Mouse (Mus musculus) liver, postnatal 0 days (tissue): ENCODE measurements around the gene Ltbp2. TPM values are rescaled to one million over a fixed set of nuclear protein-coding genes. Genes with fewer than 3 reads are reported as not detected.

ENCODE experiments used
- ATAC-seq: fragments of 200-750 bp; cut with Nextera tagmentation; 2 replicates; pipeline ENCODE4 v1.8.0; 2017; ENCODE audit warnings: mild to moderate bottlenecking, moderate library complexity
- DNase-seq: peaks from one replicate; pipeline ENCODE4 v3.0.0-alpha.2; 2016
- H3K27ac ChIP-seq: fragments of 300-500 bp; sonication (generic); 2 replicates; pipeline ENCODE4 v1.5.1; 2014; ENCODE audit warnings: antibody characterized with exemption, moderate library complexity, mild to moderate bottlenecking, low read depth
- H3K27me3 ChIP-seq: fragments of 300-500 bp; sonication (generic); 2 replicates; pipeline ENCODE4 v1.6.1; 2014; ENCODE audit warnings: low read length, control low read depth, mixed read lengths; ENCODE audit not compliant: insufficient read depth
- H3K36me3 ChIP-seq: fragments of 300-500 bp; sonication (generic); replicated peaks from 2 replicates; pipeline ENCODE4 v1.6.1; 2014; ENCODE audit warnings: mild to moderate bottlenecking, control low read depth, low read length, moderate library complexity, mixed read lengths; ENCODE audit not compliant: insufficient read depth
- H3K4me1 ChIP-seq: fragments of 300-500 bp; sonication (generic); 2 replicates; pipeline ENCODE4 v1.6.1; 2014; ENCODE audit warnings: antibody characterized with exemption, mild to moderate bottlenecking, control low read depth; ENCODE audit not compliant: insufficient read depth
- H3K4me2 ChIP-seq: fragments of 300-500 bp; sonication (generic); 2 replicates; pipeline ENCODE4 v1.6.1; 2014; ENCODE audit warnings: low read depth, mild to moderate bottlenecking, low read length, moderate library complexity, mixed read lengths
- H3K4me3 ChIP-seq: fragments of 300-500 bp; sonication (generic); 2 replicates; pipeline ENCODE4 v1.5.1; 2014; ENCODE audit warnings: low read depth, low read length
- H3K9ac ChIP-seq: fragments of 300-500 bp; sonication (generic); replicated peaks from 2 replicates; pipeline ENCODE4 v1.6.1; 2014; ENCODE audit warnings: mild to moderate bottlenecking, moderate library complexity
- H3K9me3 ChIP-seq: fragments of 300-500 bp; sonication (generic); 2 replicates; pipeline ENCODE4 v1.6.1; 2016; ENCODE audit warnings: mild to moderate bottlenecking, control low read depth, low read length, mixed read lengths
- CTCF ChIP-seq: sonication (generic); IDR thresholded peaks from 2 replicates; pipeline ENCODE4 v1.5.1; 2016; ENCODE audit warnings: antibody characterized with exemption, low read depth
- EP300 ChIP-seq: IDR thresholded peaks from 2 replicates; pipeline ENCODE4 v1.6.1; 2016; ENCODE audit warnings: antibody characterized with exemption, low read depth, mild to moderate bottlenecking
- WGBS: fragments of 180-500 bp; shearing (Covaris S2); extraction: QIAGEN DNeasy Blood & Tissue Kit; methylation state at CpG from one replicate; pipeline ENCODE4 v1.1.7; 2014; ENCODE audit not compliant: insufficient replicate concordance; 5-methylcytosine and 5-hydroxymethylcytosine counted together
- polyA plus RNA-seq: library from polyadenylated mRNA; unstranded; fragments of >200 nt; fragmentation: Nextera tagmentation; extraction: Ambion mirVana; gene quantifications from 2 replicates; pipeline ENCODE4 v1.2.1, GENCODE M21; 2015

Ltbp2 gene
- polyA plus RNA-seq, 1 experiment from 2014 or later, result 0.59 TPM

DNA sequence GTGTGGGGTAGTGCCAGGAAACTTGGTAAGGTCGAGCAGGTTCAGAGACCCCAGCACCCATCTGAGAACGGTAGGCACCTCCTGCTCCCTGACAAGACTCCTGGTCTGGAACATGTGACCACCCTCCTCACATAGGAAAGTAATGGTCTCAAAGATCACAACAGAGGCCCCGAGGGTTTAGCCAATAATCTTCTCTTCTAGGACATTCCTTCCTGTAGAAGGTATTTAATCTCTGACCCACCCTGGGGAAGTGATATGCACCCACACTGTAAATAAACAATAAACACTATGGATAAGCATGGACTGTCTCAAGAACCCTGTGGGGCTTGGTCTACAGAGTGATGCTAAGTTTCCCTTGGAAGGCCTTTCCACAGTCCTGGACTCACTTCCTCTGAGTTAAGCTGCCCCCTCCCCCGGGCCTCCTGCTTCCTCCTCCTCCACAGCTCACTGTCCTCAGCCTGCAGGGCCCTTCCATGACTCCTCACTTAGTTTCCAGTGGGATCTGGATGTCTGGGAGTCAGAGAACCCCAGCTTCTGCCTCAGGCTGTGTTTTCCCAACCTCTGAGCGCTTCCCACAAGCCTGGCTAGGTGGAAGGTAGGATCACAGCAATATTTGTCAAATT, 110.1 kb downstream of the Ltbp2 start:
- ATAC-seq (no peak), DNase-seq (no peak)
- no peaks in the 10 kb centered on the region for H3K9me3 ChIP-seq
- H3K9ac ChIP-seq, result no peak overlapping the region
- peaks cover 27% of the 10 kb centered on the region for H3K36me3 ChIP-seq
- no peak overlapping the region for H3K27ac ChIP-seq
- H3K4me2 ChIP-seq, result no peak overlapping the region
- peaks cover 32% of the 10 kb centered on the region for H3K4me1 ChIP-seq
- TF ChIP-seq CTCF (no peak), EP300 (no peak)
- H3K4me3 ChIP-seq, result no peak overlapping the region
- 69% methylated on average over 5 of the region's 5 CpGs for WGBS
- H3K27me3 ChIP-seq, result no peaks in the 10 kb centered on the region

DNA sequence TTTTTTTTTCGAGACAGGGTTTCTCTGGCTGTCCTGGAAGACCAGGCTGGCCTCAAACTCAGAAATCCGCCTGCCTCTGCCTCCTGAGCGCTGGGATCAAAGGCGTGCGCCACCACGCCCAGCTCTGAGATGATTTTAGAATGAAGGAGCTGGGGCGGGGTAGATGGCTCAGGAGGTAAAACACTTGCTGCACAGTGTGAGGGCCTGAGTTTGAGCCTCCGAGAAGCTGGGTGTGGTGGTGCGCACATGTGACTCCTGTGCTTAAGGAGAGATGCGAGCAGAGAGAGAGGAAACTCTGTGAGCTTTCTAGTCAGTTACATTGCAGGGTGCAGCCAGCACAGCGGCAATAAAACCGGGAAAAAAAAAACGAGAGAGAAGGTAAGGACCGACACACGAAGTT, 110.8 kb downstream of the Ltbp2 start:
- Histone ChIP-seq H3K9ac (no peak overlapping the region), H3K27me3 (no peaks in the 10 kb centered on the region), H3K9me3 (no peaks in the 10 kb centered on the region), H3K4me1 (peaks cover 25% of the 10 kb centered on the region), H3K36me3 (peaks cover 29% of the 10 kb centered on the region), H3K4me2 (no peak overlapping the region), H3K4me3 (no peak overlapping the region), H3K27ac (no peak overlapping the region)
- ATAC-seq, result no peak
- no peak for DNase-seq
- 86% methylated on average over 15 of the region's 15 CpGs for WGBS
- TF ChIP-seq CTCF (no peak), EP300 (no peak)

- ATAC-seq, result no peak
- peaks cover 35% of the 10 kb centered on the region for H3K36me3 ChIP-seq
Measured at GRCm38 (mm10) chr12:84764756-84765155, 111.6 kb downstream of the Ltbp2 start.

GRCm38 (mm10) chr12:84763577-84764218, 112.6 kb downstream of the Ltbp2 start:
- Histone ChIP-seq H3K9ac (no peak overlapping the region), H3K36me3 (peaks cover 35% of the 10 kb centered on the region), H3K4me2 (no peak overlapping the region), H3K27ac (no peak overlapping the region), H3K27me3 (no peaks in the 10 kb centered on the region), H3K4me1 (peaks cover 10% of the 10 kb centered on the region), H3K9me3 (no peaks in the 10 kb centered on the region), H3K4me3 (no peak overlapping the region)
- TF ChIP-seq CTCF (no peak), EP300 (no peak)
- no peak for ATAC-seq
- 77% methylated on average over 13 of the region's 13 CpGs for WGBS
- no peak for DNase-seq

More at GRCm38 (mm10) chr12:84764756-84765155, 111.6 kb downstream of the Ltbp2 start:
- TF ChIP-seq CTCF (no peak), EP300 (no peak)
- H3K4me3 ChIP-seq, result no peak overlapping the region
- H3K9me3 ChIP-seq, result no peaks in the 10 kb centered on the region
- H3K27ac ChIP-seq, result no peak overlapping the region
- H3K4me1 ChIP-seq, result peaks cover 19% of the 10 kb centered on the region
- no peak overlapping the region for H3K9ac ChIP-seq
- no peak for DNase-seq
- 88% methylated on average over 7 of the region's 7 CpGs for WGBS
- H3K27me3 ChIP-seq, result no peaks in the 10 kb centered on the region
- H3K4me2 ChIP-seq, result no peak overlapping the region

- H3K4me2 ChIP-seq, result no peak overlapping the region
- peak overlapping the region; percentile 68; the same call in 1 of the 2 replicates for H3K27ac ChIP-seq
- DNase-seq (no peak), ATAC-seq (peak; percentile 49)
- peaks cover 45% of the 10 kb centered on the region for H3K36me3 ChIP-seq
- H3K4me1 ChIP-seq, result peaks cover 8% of the 10 kb centered on the region
- no peak for TF ChIP-seq CTCF
- no peak for TF ChIP-seq EP300
- WGBS, result 58% methylated on average over 5 of the region's 5 CpGs
- H3K9me3 ChIP-seq, result no peaks in the 10 kb centered on the region
- H3K4me3 ChIP-seq, result no peak overlapping the region
- no peaks in the 10 kb centered on the region for H3K27me3 ChIP-seq
- H3K9ac ChIP-seq, result no peak overlapping the region
Measured at GRCm38 (mm10) chr12:84762532-84762931, 113.8 kb downstream of the Ltbp2 start.

DNA sequence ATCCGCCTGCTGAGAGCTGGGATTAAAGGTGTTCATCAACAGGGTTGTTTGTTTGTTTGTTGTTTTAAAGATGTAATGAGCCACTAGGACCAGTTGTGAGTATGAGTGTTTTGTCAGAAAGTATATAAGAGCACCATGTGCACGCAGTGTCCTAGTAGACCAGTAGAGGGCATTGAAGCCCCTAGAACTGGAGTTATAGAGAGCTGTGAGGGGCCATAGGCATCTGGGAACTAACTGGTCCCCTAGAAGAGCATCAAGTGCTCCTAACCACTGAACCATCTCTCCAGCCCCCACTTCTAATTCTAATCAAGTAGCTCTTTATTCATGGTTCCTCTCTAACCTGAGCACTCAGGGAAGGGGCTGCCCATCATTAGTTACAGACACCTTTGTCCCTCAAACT, 117.3 kb downstream of the Ltbp2 start:
- TF ChIP-seq EP300 (no peak), CTCF (peak; percentile 70)
- ATAC-seq, result no peak
- no peaks in the 10 kb centered on the region for H3K9me3 ChIP-seq
- H3K4me2 ChIP-seq, result no peak overlapping the region
- WGBS, result 76% methylated on average over 2 of the region's 2 CpGs
- H3K4me1 ChIP-seq, result no peaks in the 10 kb centered on the region; the same call in 1 of the 2 replicates
- no peak for DNase-seq
- H3K27ac ChIP-seq, result no peak overlapping the region
- H3K36me3 ChIP-seq, result peaks cover 48% of the 10 kb centered on the region
- H3K27me3 ChIP-seq, result no peaks in the 10 kb centered on the region
- no peak overlapping the region for H3K4me3 ChIP-seq
- H3K9ac ChIP-seq, result no peak overlapping the region
